Mouse (Mus musculus): ENCODE results near the gene Tfcp2l1. TPM values are rescaled to one million over a fixed set of nuclear protein-coding genes. Genes with fewer than 3 reads are reported as not detected.

The Tfcp2l1 gene
- polyA plus RNA-seq, 1 experiment from 2014 or later, result 0.18 TPM

- Histone ChIP-seq H3K27me3 (replicated peaks) (peaks cover 26% of the 10 kb centered on the region), H3K9ac (no peak overlapping the region), H3K9me3 (no peaks in the 10 kb centered on the region), H3K36me3 (no peaks in the 10 kb centered on the region), H3K4me2 (replicated peaks) (no peak overlapping the region), H3K4me1 (peaks cover 8% of the 10 kb centered on the region), H3K27ac (no peak overlapping the region), H3K4me3 (no peak overlapping the region)
- no peak for ATAC-seq (ENCODE audit: low FRiP score, low read depth)
- 54% methylated on average over 2 of the region's 2 CpGs for WGBS
These were observed 1.8 kb upstream of the Tfcp2l1 start for GRCm38 (mm10) chr1:118625921-118626320.

- Histone ChIP-seq H3K4me2 (replicated peaks) (no peak overlapping the region), H3K4me3 (no peak overlapping the region), H3K27me3 (replicated peaks) (peaks cover 26% of the 10 kb centered on the region), H3K4me1 (peaks cover 8% of the 10 kb centered on the region), H3K9me3 (no peaks in the 10 kb centered on the region), H3K9ac (no peak overlapping the region), H3K27ac (no peak overlapping the region), H3K36me3 (no peaks in the 10 kb centered on the region)
- no peak for ATAC-seq (ENCODE audit: low FRiP score, low read depth)
- 75% methylated on average over 2 of the region's 2 CpGs for WGBS
These were observed 1.3 kb upstream of the Tfcp2l1 start for GRCm38 (mm10) chr1:118626452-118626851.

DNA sequence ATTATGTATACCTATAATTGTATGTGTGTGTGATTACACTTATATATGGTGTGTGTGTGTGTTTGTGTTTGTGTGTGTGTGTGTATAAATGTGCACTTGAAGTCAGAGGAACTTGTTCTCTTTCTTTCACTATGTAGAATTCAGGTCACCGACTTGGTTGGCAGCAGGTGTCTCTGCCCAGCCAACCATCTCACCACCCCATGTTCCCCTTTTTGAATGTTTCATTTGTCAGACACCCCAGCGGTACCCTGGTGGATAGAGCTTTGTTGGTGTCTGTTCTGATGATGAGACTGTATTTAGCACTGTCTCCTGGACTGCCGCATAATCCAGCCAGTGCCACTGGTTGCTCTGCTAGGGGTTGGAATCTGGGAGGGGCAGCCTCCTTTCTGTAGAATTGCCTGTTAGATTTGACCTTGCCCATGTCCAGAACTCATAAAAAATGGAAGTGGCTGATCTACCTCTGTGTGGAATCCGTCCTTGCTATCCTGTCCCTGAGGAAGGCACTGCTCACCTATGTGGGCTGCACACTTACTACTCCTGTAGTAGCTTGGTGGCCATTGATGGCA lies 5.8 kb downstream of the Tfcp2l1 start:
- Histone ChIP-seq H3K27ac (no peak overlapping the region), H3K27me3 (replicated peaks) (peaks cover 2% of the 10 kb centered on the region), H3K4me2 (replicated peaks) (no peak overlapping the region), H3K4me3 (no peak overlapping the region), H3K9ac (no peak overlapping the region), H3K36me3 (no peaks in the 10 kb centered on the region), H3K4me1 (no peaks in the 10 kb centered on the region), H3K9me3 (no peaks in the 10 kb centered on the region)
- 90% methylated on average over 4 of the region's 4 CpGs for WGBS
- ATAC-seq (ENCODE audit: low FRiP score, low read depth), result no peak

DNA sequence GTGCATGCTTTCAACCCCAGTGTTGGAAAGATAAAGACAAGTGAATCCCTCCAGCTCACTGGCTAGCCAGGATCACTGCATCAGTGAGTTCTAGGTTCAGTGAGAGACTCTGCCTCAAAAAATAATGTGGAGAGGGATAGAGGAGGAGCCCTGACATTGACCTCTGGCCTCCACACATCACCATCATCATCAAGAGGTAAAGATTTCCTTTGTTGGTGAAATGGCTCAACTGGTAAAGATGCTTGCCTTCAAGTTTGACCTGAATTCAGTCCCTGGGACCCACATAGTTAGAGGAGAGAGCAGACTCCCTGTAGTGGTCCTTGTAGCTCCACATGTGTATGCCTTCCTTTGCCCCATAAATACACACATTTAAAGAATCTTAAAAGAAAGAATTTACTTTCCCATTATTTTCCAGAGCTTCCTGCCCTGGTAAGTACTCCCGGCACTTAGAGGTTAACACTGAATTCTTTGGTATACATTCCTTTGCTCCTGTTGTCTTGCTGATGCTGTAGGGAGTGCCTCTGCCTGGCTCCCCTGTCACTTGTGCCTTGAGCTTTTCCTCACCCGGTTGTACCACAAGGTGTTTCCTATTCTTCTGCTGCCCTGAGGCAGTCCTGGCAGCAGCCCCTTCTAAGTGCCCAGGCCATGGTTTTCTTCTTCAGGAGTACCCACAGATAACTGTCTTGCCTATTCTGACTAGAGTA lies 14.7 kb downstream of the Tfcp2l1 start:
- H3K4me3 ChIP-seq, result no peak overlapping the region
- WGBS, result 69% methylated on average over 2 of the region's 2 CpGs
- H3K4me2 ChIP-seq (replicated peaks), result no peak overlapping the region
- H3K36me3 ChIP-seq, result no peaks in the 10 kb centered on the region
- H3K27me3 ChIP-seq (replicated peaks), result no peaks in the 10 kb centered on the region
- H3K9me3 ChIP-seq, result no peaks in the 10 kb centered on the region
- no peaks in the 10 kb centered on the region for H3K4me1 ChIP-seq
- ATAC-seq (ENCODE audit: low FRiP score, low read depth), result no peak
- no peak overlapping the region for H3K27ac ChIP-seq
- H3K9ac ChIP-seq, result no peak overlapping the region

DNA sequence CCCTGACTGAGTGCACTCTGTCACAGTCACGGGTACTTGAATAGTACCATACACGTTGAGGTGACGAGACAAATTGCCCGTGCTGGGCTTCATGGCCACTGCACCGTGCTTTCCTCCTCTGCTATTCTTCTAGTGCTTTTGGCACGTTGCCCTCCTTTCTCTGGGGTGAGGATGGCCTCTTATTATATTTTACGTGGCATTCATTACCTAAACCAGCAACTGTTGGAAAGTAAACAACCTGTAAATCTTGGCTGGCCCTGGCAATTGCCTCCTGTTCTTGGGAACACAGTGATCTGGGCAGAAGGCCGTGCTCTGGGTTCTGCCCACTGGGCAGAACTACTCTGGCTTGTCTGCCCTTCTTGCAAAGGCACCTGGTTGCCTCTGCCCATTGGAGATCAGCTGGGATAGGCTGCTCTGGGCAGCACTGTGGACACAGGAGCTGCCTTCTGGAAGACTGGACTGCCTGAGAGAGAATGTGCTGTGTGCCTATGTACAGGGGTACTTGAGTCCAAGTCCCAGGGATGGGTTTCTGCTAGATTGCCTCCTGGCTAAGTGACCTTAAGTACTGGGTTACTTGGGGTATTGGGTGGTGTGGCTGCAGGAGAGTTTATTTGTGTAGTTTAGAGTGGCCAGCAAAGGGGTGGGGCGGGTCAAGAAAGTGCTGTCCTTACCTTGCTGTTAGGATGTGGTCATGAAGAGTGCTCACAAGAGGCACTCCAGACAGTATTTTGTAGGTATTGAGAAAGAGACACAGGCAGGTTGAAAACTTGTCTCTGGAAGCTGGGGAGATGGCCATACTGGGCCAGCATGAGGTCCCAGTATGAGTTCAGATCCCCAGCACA lies 15.6 kb downstream of the Tfcp2l1 start:
- Histone ChIP-seq H3K4me2 (replicated peaks) (no peak overlapping the region), H3K27me3 (replicated peaks) (no peaks in the 10 kb centered on the region), H3K9me3 (no peaks in the 10 kb centered on the region), H3K9ac (no peak overlapping the region), H3K4me1 (no peaks in the 10 kb centered on the region), H3K36me3 (no peaks in the 10 kb centered on the region), H3K4me3 (no peak overlapping the region), H3K27ac (no peak overlapping the region)
- no peak for ATAC-seq (ENCODE audit: low FRiP score, low read depth)
- WGBS, result 36% methylated on average over 9 of the region's 9 CpGs

DNA sequence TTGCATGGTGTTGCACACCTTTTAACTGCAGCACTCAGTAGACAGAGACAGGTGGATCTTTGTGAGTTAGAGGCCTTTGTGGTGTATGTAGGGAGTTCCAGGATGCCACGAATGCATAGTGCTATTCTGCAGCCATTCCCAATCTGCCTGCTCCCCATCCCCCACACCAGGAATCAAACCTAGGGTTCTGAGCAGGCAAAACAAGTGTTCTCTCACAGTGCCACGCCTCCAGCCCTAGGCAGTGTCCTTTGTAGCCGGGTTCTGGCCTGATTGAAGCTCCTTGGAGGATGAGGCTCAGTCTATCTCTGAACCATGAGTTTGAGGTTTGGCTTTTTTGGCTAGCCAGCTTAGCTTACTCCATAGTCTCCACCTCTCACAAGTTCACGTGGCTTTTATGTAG lies 18.0 kb downstream of the Tfcp2l1 start:
- Histone ChIP-seq H3K27ac (no peak overlapping the region), H3K36me3 (no peaks in the 10 kb centered on the region), H3K4me1 (no peaks in the 10 kb centered on the region), H3K4me2 (replicated peaks) (no peak overlapping the region), H3K9me3 (no peaks in the 10 kb centered on the region), H3K27me3 (replicated peaks) (no peaks in the 10 kb centered on the region), H3K4me3 (no peak overlapping the region), H3K9ac (no peak overlapping the region)
- ATAC-seq (ENCODE audit: low FRiP score, low read depth), result no peak
- WGBS, result 56% methylated on average over 4 of the region's 4 CpGs

DNA sequence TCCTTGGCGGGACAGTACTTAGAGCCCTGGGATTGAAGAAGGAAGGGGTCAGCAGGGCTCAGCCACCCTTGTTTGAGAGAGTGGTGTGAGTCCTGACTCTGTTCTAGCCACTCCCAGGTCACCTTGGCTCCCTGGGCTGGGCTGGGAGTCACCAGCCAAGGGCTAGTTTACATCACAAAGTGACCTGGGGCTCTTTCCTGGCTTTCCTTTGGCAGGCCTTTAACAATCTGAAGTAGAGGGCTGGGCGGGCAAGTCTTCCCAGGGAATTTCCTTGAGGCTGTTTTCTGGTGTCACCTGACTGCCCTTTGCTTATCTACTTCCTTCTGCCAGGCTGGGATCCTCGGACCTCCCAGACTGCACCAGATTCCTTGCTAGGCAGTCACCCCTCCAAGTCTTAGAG lies 20.3 kb downstream of the Tfcp2l1 start:
- no peak for ATAC-seq (ENCODE audit: low FRiP score, low read depth)
- Histone ChIP-seq H3K4me2 (replicated peaks) (no peak overlapping the region), H3K27me3 (replicated peaks) (no peaks in the 10 kb centered on the region), H3K9me3 (no peaks in the 10 kb centered on the region), H3K36me3 (no peaks in the 10 kb centered on the region), H3K4me1 (no peaks in the 10 kb centered on the region), H3K9ac (no peak overlapping the region), H3K4me3 (no peak overlapping the region), H3K27ac (no peak overlapping the region)
- 22% methylated on average over 3 of the region's 3 CpGs for WGBS

DNA sequence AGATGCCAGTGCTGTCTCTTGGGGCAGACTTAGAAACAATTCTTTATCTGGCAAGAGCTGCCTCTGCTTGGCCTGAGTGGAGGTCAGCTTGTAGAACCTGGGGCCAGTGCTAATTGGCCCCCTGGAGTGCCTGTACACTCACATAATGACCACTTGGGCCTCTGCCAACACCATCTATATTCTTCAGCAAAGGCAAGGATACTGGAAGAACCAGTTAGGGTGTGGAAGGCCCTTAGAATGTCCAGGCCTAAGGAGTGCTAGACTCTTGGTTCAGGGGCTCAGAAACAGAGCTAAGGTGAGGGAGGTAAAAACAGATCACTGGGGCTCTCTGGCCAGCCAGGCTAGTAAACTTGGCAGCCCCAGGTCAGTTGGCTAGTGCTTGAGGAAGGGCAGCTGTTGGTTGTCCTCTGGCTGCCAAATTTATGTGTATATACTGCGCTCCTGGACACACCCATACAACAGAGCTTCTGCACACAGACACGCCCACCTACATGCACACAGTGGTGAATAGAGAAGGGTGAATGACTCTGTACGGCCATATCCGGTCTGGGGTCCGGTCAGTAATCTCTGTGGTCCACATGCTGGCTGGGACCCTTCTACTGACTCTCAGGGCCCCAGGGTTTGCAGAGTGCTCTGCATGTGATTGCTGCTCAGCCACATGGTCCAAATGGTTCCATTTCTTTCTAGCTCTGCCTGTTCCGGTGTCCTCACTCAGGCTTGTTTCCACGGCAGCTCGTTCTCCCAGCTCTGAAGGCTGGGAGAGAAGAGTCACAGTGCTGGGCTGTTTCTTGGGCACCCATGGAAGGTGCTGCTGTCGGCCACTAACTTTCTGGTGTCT lies 22.4 kb downstream of the Tfcp2l1 start:
- Histone ChIP-seq H3K9me3 (no peaks in the 10 kb centered on the region), H3K4me3 (no peak overlapping the region), H3K27ac (no peak overlapping the region), H3K4me2 (replicated peaks) (no peak overlapping the region), H3K9ac (no peak overlapping the region), H3K27me3 (replicated peaks) (no peaks in the 10 kb centered on the region), H3K36me3 (no peaks in the 10 kb centered on the region), H3K4me1 (no peaks in the 10 kb centered on the region)
- 67% methylated on average over 9 of the region's 9 CpGs for WGBS
- no peak for ATAC-seq (ENCODE audit: low FRiP score, low read depth)

- WGBS, result 41% methylated on average over 3 of the region's 3 CpGs
These were observed 23.0 kb downstream of the Tfcp2l1 start for GRCm38 (mm10) chr1:118650771-118651080.

DNA sequence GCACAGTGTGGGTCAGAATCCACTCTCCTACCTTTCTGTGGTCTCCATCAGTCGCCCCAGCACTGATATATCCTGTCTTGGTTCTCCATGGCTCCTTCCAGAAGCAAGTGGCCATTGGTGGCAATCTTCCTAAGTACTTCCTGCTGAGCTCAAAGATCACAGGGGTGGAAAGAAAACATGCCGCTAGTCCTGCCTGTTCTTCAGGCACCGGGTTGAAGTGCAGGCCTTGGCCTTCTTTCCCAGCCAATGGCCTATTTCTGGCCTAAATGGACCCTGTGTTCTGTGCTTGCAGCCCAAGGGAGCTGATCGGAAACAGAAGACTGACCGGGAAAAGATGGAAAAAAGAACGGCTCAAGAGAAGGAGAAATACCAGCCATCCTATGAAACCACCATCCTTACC lies 31.0 kb downstream of the Tfcp2l1 start:
- 80% methylated on average over 6 of the region's 6 CpGs for WGBS

More at GRCm38 (mm10) chr1:118650771-118651080, 23.0 kb downstream of the Tfcp2l1 start:
- ATAC-seq (ENCODE audit: low FRiP score, low read depth), result no peak
- Histone ChIP-seq H3K27me3 (replicated peaks) (no peaks in the 10 kb centered on the region), H3K27ac (no peak overlapping the region), H3K4me2 (replicated peaks) (no peak overlapping the region), H3K9ac (no peak overlapping the region), H3K9me3 (no peaks in the 10 kb centered on the region), H3K4me1 (no peaks in the 10 kb centered on the region), H3K36me3 (no peaks in the 10 kb centered on the region), H3K4me3 (no peak overlapping the region)

DNA sequence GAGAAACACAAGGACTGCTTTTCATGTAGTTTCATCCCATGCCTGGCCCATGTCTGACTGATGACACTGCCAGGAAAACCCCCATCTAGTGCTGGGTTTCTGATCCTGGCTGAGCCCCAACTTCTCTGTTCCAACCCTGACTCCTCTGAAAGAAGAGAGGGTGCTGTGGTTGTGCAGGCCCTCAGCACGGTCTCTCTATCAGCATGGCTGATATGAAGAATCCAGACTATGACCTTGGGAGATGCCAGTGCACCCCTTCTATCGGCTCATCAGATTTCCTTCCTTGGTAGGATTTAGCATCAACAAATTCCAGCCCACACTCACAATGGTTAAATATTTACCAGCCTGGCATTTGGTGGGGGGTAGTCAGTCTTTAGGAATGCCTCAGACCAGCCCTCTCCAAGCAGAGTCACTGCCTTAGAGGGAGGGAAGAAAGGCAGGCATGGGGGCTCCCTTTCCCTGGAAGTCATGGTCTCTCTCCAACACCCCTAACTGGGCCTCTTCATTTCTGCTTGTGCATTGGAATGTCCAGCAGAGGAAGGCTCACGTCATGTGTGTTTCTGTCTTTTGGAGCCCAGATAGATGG lies 33.2 kb downstream of the Tfcp2l1 start:
- no peaks in the 10 kb centered on the region for H3K27me3 ChIP-seq (replicated peaks)
- 72% methylated on average over 3 of the region's 3 CpGs for WGBS
- no peak overlapping the region for H3K4me2 ChIP-seq (replicated peaks)
- H3K9me3 ChIP-seq, result no peaks in the 10 kb centered on the region
- no peak for ATAC-seq (ENCODE audit: low FRiP score, low read depth)
- no peaks in the 10 kb centered on the region for H3K36me3 ChIP-seq
- H3K27ac ChIP-seq, result no peak overlapping the region
- no peaks in the 10 kb centered on the region for H3K4me1 ChIP-seq
- no peak overlapping the region for H3K9ac ChIP-seq
- H3K4me3 ChIP-seq, result no peak overlapping the region

More for the DNA sequence above, 31.0 kb downstream of the Tfcp2l1 start:
- H3K4me2 ChIP-seq (replicated peaks), result no peak overlapping the region
- no peak overlapping the region for H3K27ac ChIP-seq
- ATAC-seq (ENCODE audit: low FRiP score, low read depth), result no peak
- H3K27me3 ChIP-seq (replicated peaks), result no peaks in the 10 kb centered on the region
- no peak overlapping the region for H3K4me3 ChIP-seq
- no peaks in the 10 kb centered on the region for H3K4me1 ChIP-seq
- H3K36me3 ChIP-seq, result no peaks in the 10 kb centered on the region
- H3K9me3 ChIP-seq, result no peaks in the 10 kb centered on the region
- H3K9ac ChIP-seq, result no peak overlapping the region

GRCm38 (mm10) chr1:118663062-118663461 lies 35.3 kb downstream of the Tfcp2l1 start:
- no peaks in the 10 kb centered on the region for H3K9me3 ChIP-seq
- ATAC-seq (ENCODE audit: low FRiP score, low read depth), result no peak

More at GRCm38 (mm10) chr1:118663062-118663461, 35.3 kb downstream of the Tfcp2l1 start:
- Histone ChIP-seq H3K4me1 (no peaks in the 10 kb centered on the region), H3K9ac (no peak overlapping the region), H3K27ac (no peak overlapping the region), H3K27me3 (replicated peaks) (no peaks in the 10 kb centered on the region), H3K4me3 (no peak overlapping the region), H3K4me2 (replicated peaks) (no peak overlapping the region), H3K36me3 (no peaks in the 10 kb centered on the region)
- WGBS, result 74% methylated on average over 1 of the region's 1 CpGs

Data from neural tube, embryonic 12.5 days (tissue).